Mouse (Mus musculus): Measurements from ENCODE around the gene Polr1b.

DNA sequence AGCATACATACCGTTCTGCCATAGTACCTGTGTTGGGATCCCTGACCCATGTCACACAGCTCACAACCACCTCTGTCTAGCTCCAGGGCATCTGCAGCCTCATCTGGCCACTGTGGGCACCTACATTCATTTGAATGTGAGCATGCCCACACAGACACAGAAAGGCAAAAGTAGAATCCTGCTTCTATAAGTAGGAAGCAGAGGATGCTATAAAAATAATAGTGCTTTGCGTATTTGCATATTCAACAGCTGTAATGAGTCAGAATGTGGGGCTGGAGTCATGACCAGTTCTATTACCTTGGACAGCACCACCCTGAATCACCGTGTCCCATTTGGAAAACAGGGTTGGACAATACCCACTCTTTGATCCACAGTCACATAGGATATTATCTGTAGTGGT, 30.5 kb upstream of the Polr1b start:
- TF ChIP-seq POLR2A (IDR thresholded peaks at IDR 0.05; ENCODE audit: borderline replicate concordance, low read depth, low read length) (no peak), CTCF (IDR thresholded peaks at IDR 0.05; ENCODE audit: low read depth, low read length) (no peak)
